Mouse (Mus musculus) liver, postnatal 0 days (tissue): ENCODE data around the gene Srpk2.

Source experiments
- CTCF ChIP-seq: sonication (generic); IDR thresholded peaks from 2 replicates; pipeline ENCODE4 v1.5.1; 2016; ENCODE audit warnings: antibody characterized with exemption, low read depth
- EP300 ChIP-seq: IDR thresholded peaks from 2 replicates; pipeline ENCODE4 v1.6.1; 2016; ENCODE audit warnings: antibody characterized with exemption, low read depth, mild to moderate bottlenecking

GRCm38 (mm10) chr5:23579120-23579880 lies 105.1 kb downstream of the Srpk2 start:
- no peak for TF ChIP-seq EP300
- TF ChIP-seq CTCF = no peak
